Mouse (Mus musculus) brain, embryonic 14.5 days (tissue): ENCODE measurements at regions not wholly inside any gene's neighbourhood (a gene's known extent, or its start where the extent isn't known, plus 50 kb on each side); places are given as distances from the start of the nearest gene placed in this dataset.

Experiments used
- CTCF ChIP-seq: fragments of 200-500 bp; IDR thresholded peaks from 2 replicates; pipeline ENCODE4 v1.5.1; 2012; ENCODE audit warnings: inconsistent platforms, mild to moderate bottlenecking, moderate library complexity, borderline replicate concordance; ENCODE audit not compliant: insufficient read depth, insufficient read length; ENCODE audit errors: extremely low read depth
- POLR2A ChIP-seq: fragments of 200-500 bp; IDR thresholded peaks from 2 replicates; pipeline ENCODE4 v1.6.1; 2012; ENCODE audit warnings: mild to moderate bottlenecking, inconsistent platforms, borderline replicate concordance; ENCODE audit not compliant: poor library complexity, insufficient read depth, insufficient read length, severe bottlenecking; ENCODE audit errors: extremely low read depth

GRCm38 (mm10) chr6:100150703-100151208 is 136.5 kb downstream of the Rybp start:
- TF ChIP-seq CTCF (no peak), POLR2A (no peak)
